ENCODE assay signal across 9 mouse cellular contexts in genomic region chrX:16911241-16911873, GRCm38 (mm10). TPM values are rescaled to one million over a fixed set of nuclear protein-coding genes. Genes with fewer than 3 reads are reported as not detected.
DNase-seq lines count a peak whose midpoint lies in the region; ATAC-seq and TF ChIP-seq lines count a peak whose summit lies in the region.
"Had no signal": no experiment of that assay in that cellular context is flagged by ENCODE, and none has a peak within 500 bp of the region (broad histone marks: within the 10 kb centered on the region; RNA-seq: fewer than 3 reads in every experiment).

Gene Ndp (minus strand): TSS chrX:16911774.

- no peak within 1 kb of the TSS for H3K9ac ChIP-seq in lung, postnatal 0 days (replicated peaks; ENCODE audit: low read depth)
- peak within 1 kb of the TSS; percentile 35; the same call in 1 of the 2 replicates for H3K9ac ChIP-seq in limb, embryonic 13.5 days
- no peak within 1 kb of the TSS for H3K9ac ChIP-seq in liver, embryonic 11.5 days (ENCODE audit: low read depth, low read length)

- H3K9me3 ChIP-seq in lung, postnatal 0 days (ENCODE audit: low read length), result no peaks in the 10 kb centered on the region
- no peaks in the 10 kb centered on the region for H3K9me3 ChIP-seq in limb, embryonic 13.5 days
- H3K9me3 ChIP-seq in liver, embryonic 11.5 days (ENCODE audit: control insufficient read depth, low read length), result no peaks in the 10 kb centered on the region

- ATAC-seq in lung, postnatal 0 days, result no peak
- no peak for ATAC-seq in limb, embryonic 13.5 days (ENCODE audit: low FRiP score, low read depth)
- ATAC-seq in liver, embryonic 11.5 days (replicated peaks; ENCODE audit: low FRiP score), result no peak

- H3K27me3 ChIP-seq in lung, postnatal 0 days (replicated peaks; ENCODE audit: insufficient read depth, low read length), result no peaks in the 10 kb centered on the region
- H3K27me3 ChIP-seq in limb, embryonic 13.5 days, result peaks cover 6% of the 10 kb centered on the region
- H3K27me3 ChIP-seq in liver, embryonic 11.5 days (replicated peaks; ENCODE audit: control insufficient read depth, insufficient read depth, low read length), result peaks cover 2% of the 10 kb centered on the region; the same call in 1 of the 2 replicates

- intact Hi-C loops in gastrocnemius, adult 2 months (cut with DNase I), result no loop called here

- no peak for DNase-seq in gastrocnemius, adult 2 months
- no peak for DNase-seq in gastrocnemius, postnatal 25 days
- DNase-seq in lung, postnatal 0 days (ENCODE audit: low spot score), result no peak
- DNase-seq in lung, postnatal 36 days, result no peak
- DNase-seq in right cerebral cortex, adult 18-20 months, result no peak
- no peak for DNase-seq in adrenal gland, adult 18-20 months (ENCODE audit: low spot score in 2 of 2)
- no peak for DNase-seq in liver, embryonic 11.5 days (ENCODE audit: low spot score)

- H3K4me3 ChIP-seq in gastrocnemius, adult 2 months, result peak within 1 kb of the TSS; percentile 46
- peak within 1 kb of the TSS; percentile 15; the same call in 1 of the 2 replicates for H3K4me3 ChIP-seq in lung, postnatal 0 days (ENCODE audit: low read depth, low read length)
- H3K4me3 ChIP-seq in limb, embryonic 13.5 days, result peak within 1 kb of the TSS; percentile 31
- H3K4me3 ChIP-seq in liver, embryonic 11.5 days (ENCODE audit: low read depth, low read length), result no peak within 1 kb of the TSS

- 19% methylated on average over 13 of the region's 13 CpGs for WGBS in lung, postnatal 0 days
- WGBS in limb, embryonic 13.5 days, result 22% methylated on average over 13 of the region's 13 CpGs
- 17% methylated on average over 13 of the region's 13 CpGs for WGBS in liver, embryonic 11.5 days

- no peaks in the 10 kb centered on the region for H3K36me3 ChIP-seq in lung, postnatal 0 days (ENCODE audit: insufficient read depth, low read length)
- no peaks in the 10 kb centered on the region for H3K36me3 ChIP-seq in limb, embryonic 13.5 days
- no peaks in the 10 kb centered on the region for H3K36me3 ChIP-seq in liver, embryonic 11.5 days (ENCODE audit: control insufficient read depth, insufficient read depth, low read length)

- TF ChIP-seq EP300 in lung, postnatal 0 days (IDR thresholded peaks at IDR 0.05), result no peak

- H3K27ac ChIP-seq in gastrocnemius, adult 2 months, result no peak within 1 kb of the TSS
- no peak within 1 kb of the TSS for H3K27ac ChIP-seq in lung, postnatal 0 days (ENCODE audit: low read length)
- no peak within 1 kb of the TSS for H3K27ac ChIP-seq in limb, embryonic 13.5 days
- H3K27ac ChIP-seq in liver, embryonic 11.5 days (ENCODE audit: low read depth, low read length), result no peak within 1 kb of the TSS

- TF ChIP-seq CTCF in gastrocnemius, adult 2 months (IDR thresholded peaks at IDR 0.05), result no peak
- TF ChIP-seq CTCF in lung, postnatal 0 days (IDR thresholded peaks at IDR 0.05), result no peak

- H3K4me1 ChIP-seq in lung, postnatal 0 days (ENCODE audit: insufficient read depth, low read depth, low read length), result no peaks in the 10 kb centered on the region
- H3K4me1 ChIP-seq in limb, embryonic 13.5 days, result no peaks in the 10 kb centered on the region
- no peaks in the 10 kb centered on the region for H3K4me1 ChIP-seq in liver, embryonic 11.5 days (replicated peaks; ENCODE audit: control insufficient read depth, insufficient read depth, low read length)

- peak within 1 kb of the TSS; percentile 37 for H3K4me2 ChIP-seq in lung, postnatal 0 days (replicated peaks; ENCODE audit: low read depth, low read length)
- H3K4me2 ChIP-seq in limb, embryonic 13.5 days (replicated peaks), result peak within 1 kb of the TSS; percentile 54
- H3K4me2 ChIP-seq in liver, embryonic 11.5 days, result no peak within 1 kb of the TSS; the same call in 1 of the 2 replicates

RNA-seq across cellular contexts. Expression of gene Ndp, which starts in this region (rescaled TPM):
- total RNA-seq in gastrocnemius, adult 2 months (2021), result not detected
- total RNA-seq in gastrocnemius, postnatal 25 days (2021), result under 1 TPM; 0.13 TPM
- 0.63 and 0.67 TPM in 2 replicates for polyA plus RNA-seq in lung, postnatal 0 days (2015; fragmentation: Nextera tagmentation; extraction: Ambion mirVana)
- 2.8 and 4.9 TPM in 2 replicates for polyA plus RNA-seq in limb, embryonic 13.5 days (2015; fragmentation: Nextera tagmentation; extraction: Ambion mirVana)
- total RNA-seq in adrenal gland, adult 18-20 months (2021), result not detected
- polyA plus RNA-seq in liver, embryonic 11.5 days (2014; fragmentation: Nextera tagmentation; extraction: Ambion mirVana), result 0.08 and 0.09 TPM in 2 replicates
- polyA plus RNA-seq: spleen, adult 2 months had no signal
